Mouse (Mus musculus) spleen, adult 2 months (tissue): ENCODE data around the gene Khk.

Experiments used
- CTCF ChIP-seq: fragments of 200-500 bp; IDR thresholded peaks from 2 replicates; pipeline ENCODE4 v1.5.1; 2011; ENCODE audit warnings: mild to moderate bottlenecking, inconsistent platforms; ENCODE audit not compliant: insufficient read depth, insufficient read length, insufficient replicate concordance; ENCODE audit errors: extremely low read depth
- POLR2A ChIP-seq: fragments of 200-500 bp; IDR thresholded peaks from 2 replicates; pipeline ENCODE4 v1.6.1; 2011; ENCODE audit warnings: low read depth, low read length, inconsistent platforms

DNA sequence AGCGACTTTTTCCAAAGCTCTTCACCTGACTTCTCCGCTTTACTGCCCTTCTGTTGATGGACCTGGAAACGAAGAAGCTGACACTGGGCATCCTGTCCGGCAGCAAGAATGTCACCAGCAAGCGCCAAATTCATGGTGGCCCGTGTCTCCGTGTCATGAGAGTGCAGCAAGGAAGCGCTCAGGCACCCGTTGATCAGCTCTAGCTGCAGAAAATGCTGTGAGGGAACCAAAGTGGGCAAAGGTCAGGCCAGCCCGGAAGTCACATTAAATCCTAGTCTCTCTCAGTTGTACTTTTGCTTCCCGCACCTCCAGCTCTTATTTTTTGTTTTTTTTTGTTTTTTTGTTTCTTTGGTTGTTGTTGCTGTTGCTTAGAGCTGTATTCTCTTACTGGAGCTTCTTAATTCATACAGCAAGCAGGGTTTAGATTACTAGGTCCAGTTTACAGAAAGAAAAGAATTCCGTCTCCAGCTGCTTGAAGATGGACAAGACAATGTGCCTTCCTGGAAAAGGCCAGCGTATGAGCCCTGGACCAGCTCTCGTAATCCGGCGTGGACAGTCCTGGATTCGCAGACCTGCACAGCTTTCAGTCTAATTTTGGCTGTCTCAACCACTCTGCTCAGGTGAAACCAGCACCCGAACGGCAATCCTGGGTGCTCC lies 38.1 kb downstream of the Khk start:
- TF ChIP-seq POLR2A (no peak), CTCF (no peak)
